ENCODE assay signal across 20 mouse cellular contexts in genomic region chr10:128268371-128268770, GRCm38 (mm10). TPM values are rescaled to one million over a fixed set of nuclear protein-coding genes. Genes with fewer than 3 reads are reported as not detected.
DNase-seq lines count a peak whose midpoint lies in the region; ATAC-seq and TF ChIP-seq lines count a peak whose summit lies in the region.
"Had no signal": no experiment of that assay in that cellular context is flagged by ENCODE, and none has a peak within 500 bp of the region (broad histone marks: within the 10 kb centered on the region; RNA-seq: fewer than 3 reads in every experiment).

Gene Apof, plus strand, starts transcription at chr10:128268671.

- H3K9ac ChIP-seq in kidney, embryonic 14.5 days (ENCODE audit: low read depth, low read length) = no peak within 1 kb of the TSS
- H3K9ac ChIP-seq: limb, embryonic 12.5 days had no signal

- TF ChIP-seq CTCF in kidney, adult 2 months (conservative IDR thresholded peaks at IDR 0.05; ENCODE audit: insufficient read depth, insufficient read length, low read depth, low read length) = no peak
- no peak for TF ChIP-seq CTCF in cerebellum, adult 2 months (IDR thresholded peaks at IDR 0.05; ENCODE audit: borderline replicate concordance, insufficient read depth, low read depth, low read length)

- H3K4me3 ChIP-seq in kidney, adult 2 months (ENCODE audit: insufficient read depth, low read depth, low read length) = no peak within 1 kb of the TSS
- H3K4me3 ChIP-seq in kidney, embryonic 14.5 days (ENCODE audit: low read length) = no peak within 1 kb of the TSS
- H3K4me3 ChIP-seq in myocyte = peak within 1 kb of the TSS; percentile 77
- H3K4me3 ChIP-seq in cerebellum, adult 2 months (replicated peaks; ENCODE audit: insufficient read depth, low read depth, low read length) = no peak within 1 kb of the TSS

- no peak for TF ChIP-seq POLR2A in kidney, adult 2 months (IDR thresholded peaks at IDR 0.05; ENCODE audit: low read depth, low read length)
- TF ChIP-seq POLR2A in myocyte (IDR thresholded peaks at IDR 0.05; ENCODE audit: insufficient read length, low read depth) = no peak
- TF ChIP-seq POLR2A in cerebellum, adult 2 months (IDR thresholded peaks at IDR 0.05; ENCODE audit: borderline replicate concordance, insufficient read depth, low read length) = no peak

- peaks cover 3% of the 10 kb centered on the region; the same call in 1 of the 2 replicates for H3K4me1 ChIP-seq in kidney, adult 2 months (ENCODE audit: control insufficient read depth, insufficient read depth, low read length)
- no peaks in the 10 kb centered on the region for H3K4me1 ChIP-seq in kidney, embryonic 14.5 days (ENCODE audit: control insufficient read depth, insufficient read depth, low read length)
- peaks cover 5% of the 10 kb centered on the region; the same call in 1 of the 2 replicates for H3K4me1 ChIP-seq in cerebellum, adult 2 months (ENCODE audit: control insufficient read depth, insufficient read depth, low read length)

- H3K36me3 ChIP-seq in kidney, adult 2 months (ENCODE audit: control insufficient read depth, insufficient read depth, low read length) = no peaks in the 10 kb centered on the region
- H3K36me3 ChIP-seq in kidney, embryonic 14.5 days (ENCODE audit: control insufficient read depth, insufficient read depth, low read length) = no peaks in the 10 kb centered on the region
- no peaks in the 10 kb centered on the region for H3K36me3 ChIP-seq in myocyte (ENCODE audit: control insufficient read depth, insufficient read depth)
- H3K36me3 ChIP-seq: embryonic facial prominence, embryonic 13.5 days; limb, embryonic 12.5 days; midbrain, embryonic 12.5 days had no signal

- 93% methylated on average over 6 of the region's 6 CpGs for WGBS in kidney, adult 2 months
- 87% methylated on average over 6 of the region's 6 CpGs for WGBS in kidney, embryonic 14.5 days
- 88% methylated on average over 6 of the region's 6 CpGs for WGBS in cerebellum, adult 2 months

- no peaks in the 10 kb centered on the region for H3K27me3 ChIP-seq in kidney, adult 2 months (replicated peaks; ENCODE audit: control insufficient read depth, insufficient read depth, low read length)
- no peaks in the 10 kb centered on the region for H3K27me3 ChIP-seq in kidney, embryonic 14.5 days (ENCODE audit: control insufficient read depth, insufficient read depth, low read length)
- no peaks in the 10 kb centered on the region for H3K27me3 ChIP-seq in myocyte (ENCODE audit: control insufficient read depth, insufficient read depth, insufficient read length)
- H3K27me3 ChIP-seq in cerebellum, adult 2 months (ENCODE audit: control insufficient read depth, insufficient read depth, low read length) = no peaks in the 10 kb centered on the region
- H3K27me3 ChIP-seq: embryonic facial prominence, embryonic 13.5 days; limb, embryonic 12.5 days; midbrain, embryonic 12.5 days had no signal

- H3K4me2 ChIP-seq in kidney, embryonic 14.5 days (replicated peaks; ENCODE audit: low read depth, low read length) = no peak within 1 kb of the TSS
- H3K4me2 ChIP-seq in myocyte (ENCODE audit: low read depth) = no peak within 1 kb of the TSS

- H3K9me3 ChIP-seq in kidney, embryonic 14.5 days (ENCODE audit: control insufficient read depth, low read length) = no peaks in the 10 kb centered on the region
- H3K9me3 ChIP-seq: embryonic facial prominence, embryonic 13.5 days; forebrain, embryonic 13.5 days; limb, embryonic 12.5 days; midbrain, embryonic 12.5 days had no signal

- ATAC-seq in kidney, embryonic 14.5 days (ENCODE audit: low FRiP score, low TSS enrichment) = no peak
- ATAC-seq: CD4-positive, CD25-positive, alpha-beta regulatory T cell, adult 4 months; forebrain, embryonic 13.5 days; hindbrain, embryonic 16.5 days had no signal

- DNase-seq in kidney, adult 2 months = no peak
- DNase-seq in adrenal gland, postnatal 14 days = peak; percentile 47
- peak; percentile 46 for DNase-seq in liver
- no peak for DNase-seq in cerebellum, adult 2 months
- DNase-seq in kidney, postnatal 25 days = no peak
- DNase-seq: cerebellum, postnatal 25 days; heart, adult 18-20 months; heart, postnatal 10 days; kidney, adult 9 months; thymus, postnatal 25 days had no signal

- H3ac ChIP-seq in myocyte (ENCODE audit: control insufficient read depth, insufficient read length) = no peak within 1 kb of the TSS

- peak within 1 kb of the TSS; percentile 20; the same call in 1 of the 2 replicates for H3K27ac ChIP-seq in kidney, adult 2 months (ENCODE audit: insufficient read depth, low read depth, low read length)
- no peak within 1 kb of the TSS for H3K27ac ChIP-seq in kidney, embryonic 14.5 days (ENCODE audit: low read depth, low read length)
- no peak within 1 kb of the TSS for H3K27ac ChIP-seq in cerebellum, adult 2 months (ENCODE audit: insufficient read depth, low read length)
- H3K27ac ChIP-seq: embryonic facial prominence, embryonic 13.5 days; forebrain, embryonic 13.5 days; limb, embryonic 12.5 days; midbrain, embryonic 12.5 days had no signal

- H3K79me2 ChIP-seq in myocyte (ENCODE audit: control insufficient read depth, insufficient read depth) = peaks cover 9% of the 10 kb centered on the region

TF ChIP-seq in myocyte, 11 proteins besides CTCF, POLR2A, EP300 and RAD21:
- TF ChIP-seq TCF3 (IDR thresholded peaks at IDR 0.05; ENCODE audit: insufficient read length, low read depth) = no peak
- no peak for TF ChIP-seq MAX (IDR thresholded peaks at IDR 0.05; ENCODE audit: low read depth)
TF ChIP-seq in myocyte: peak in this region for 0.

RNA-seq across cellular contexts. Expression of gene Apof, which starts in this region (rescaled TPM):
- 0.08 and 0.30 TPM in 2 replicates for polyA plus RNA-seq in kidney, adult 2 months (2012; rRNA removed)
- polyA plus RNA-seq in kidney, embryonic 14.5 days (2014; fragmentation: Nextera tagmentation; extraction: Ambion mirVana) = not detected in 2 replicates
- total RNA-seq in adrenal gland, postnatal 14 days (2021) = 10.4 and 138 TPM in 2 replicates
- polyA plus RNA-seq in myocyte (2012; fragmentation: generic; extraction: Trizol) = not detected
- not detected in 2 replicates for polyA plus RNA-seq in cerebellum, adult 2 months (2012; rRNA removed)
- total RNA-seq: heart, adult 18-20 months; heart, postnatal 10 days; layer of hippocampus, adult 2 months; left cerebral cortex, adult 18-20 months had no signal
- polyA plus RNA-seq: CD4-positive, CD25-positive, alpha-beta regulatory T cell, adult 4 months; embryonic facial prominence, embryonic 13.5 days; forebrain, embryonic 13.5 days; limb, embryonic 12.5 days; midbrain, embryonic 12.5 days had no signal

Comparison
In these comparisons a context has a peak if more than half of its experiments do, and no peak if none do; other contexts are left out.
1. DNase-seq: peak in adrenal gland, postnatal 14 days (single experiment) and liver (single experiment); none in kidney, adult 2 months (single experiment), cerebellum, adult 2 months (0 of 2) and kidney, postnatal 25 days (0 of 2).